Mouse (Mus musculus): Measurements from ENCODE around the gene Gimap8. TPM values are rescaled to one million over a fixed set of nuclear protein-coding genes. Genes with fewer than 3 reads are reported as not detected.
A peak's percentile ranks its signal among the peaks of the same experiment; 100 is the strongest.

Gene Gimap8
- polyA plus RNA-seq, 1 experiment from 2014 or later, result 0.52 TPM

- Histone ChIP-seq H3K4me2 (peak within 1 kb of the TSS; percentile 92), H3K4me1 (peaks cover 26% of the 10 kb centered on the region), H3K27ac (no peak within 1 kb of the TSS), H3K36me3 (replicated peaks) (no peaks in the 10 kb centered on the region), H3K9ac (peak within 1 kb of the TSS; percentile 44), H3K9me3 (no peaks in the 10 kb centered on the region), H3K4me3 (peak within 1 kb of the TSS; percentile 54), H3K27me3 (replicated peaks) (peaks cover 17% of the 10 kb centered on the region)
- 26% methylated on average over 8 of the region's 8 CpGs for WGBS
- no peak for ATAC-seq (replicated peaks)
These were observed 20.6 kb upstream of the Gimap8 start, which contains the start of gene AI854703 for GRCm38 (mm10) chr6:48626464-48626863. Gene AI854703, plus strand, starts transcription at chr6:48626764.

- WGBS, result under 1% methylated on average over 32 of the region's 32 CpGs
- ATAC-seq (replicated peaks), result peak; percentile 59
These were observed 20.1 kb upstream of the Gimap8 start for GRCm38 (mm10) chr6:48626984-48627383.

GRCm38 (mm10) chr6:48627511-48627924 lies 19.5 kb upstream of the Gimap8 start:
- WGBS, result 2% methylated on average over 7 of the region's 7 CpGs

More at GRCm38 (mm10) chr6:48626984-48627383, 20.1 kb upstream of the Gimap8 start:
- H3K4me2 ChIP-seq, result peak overlapping the region; percentile 92
- H3K27ac ChIP-seq, result no peak overlapping the region
- H3K36me3 ChIP-seq (replicated peaks), result no peaks in the 10 kb centered on the region
- peaks cover 17% of the 10 kb centered on the region for H3K27me3 ChIP-seq (replicated peaks)
- H3K4me1 ChIP-seq, result peaks cover 26% of the 10 kb centered on the region
- H3K9ac ChIP-seq, result peak overlapping the region; percentile 44
- peak overlapping the region; percentile 54 for H3K4me3 ChIP-seq
- H3K9me3 ChIP-seq, result no peaks in the 10 kb centered on the region

GRCm38 (mm10) chr6:48628377-48628776 lies 18.7 kb upstream of the Gimap8 start:
- H3K4me2 ChIP-seq, result peak overlapping the region; percentile 80; the same call in 1 of the 2 replicates
- H3K4me3 ChIP-seq, result no peak overlapping the region
- H3K27me3 ChIP-seq (replicated peaks), result peaks cover 17% of the 10 kb centered on the region
- no peak overlapping the region for H3K27ac ChIP-seq
- H3K4me1 ChIP-seq, result peaks cover 26% of the 10 kb centered on the region
- no peaks in the 10 kb centered on the region for H3K9me3 ChIP-seq
- H3K36me3 ChIP-seq (replicated peaks), result no peaks in the 10 kb centered on the region
- no peak overlapping the region for H3K9ac ChIP-seq
- WGBS, result 73% methylated on average over 3 of the region's 3 CpGs
- ATAC-seq (replicated peaks), result no peak

More at GRCm38 (mm10) chr6:48627511-48627924, 19.5 kb upstream of the Gimap8 start:
- Histone ChIP-seq H3K36me3 (replicated peaks) (no peaks in the 10 kb centered on the region), H3K4me3 (peak overlapping the region; percentile 54), H3K27me3 (replicated peaks) (peaks cover 17% of the 10 kb centered on the region), H3K4me2 (peak overlapping the region; percentile 92), H3K4me1 (peaks cover 26% of the 10 kb centered on the region), H3K27ac (no peak overlapping the region), H3K9ac (peak overlapping the region; percentile 44), H3K9me3 (no peaks in the 10 kb centered on the region)
- ATAC-seq (replicated peaks), result no peak

GRCm38 (mm10) chr6:48628808-48629660 lies 18.0 kb upstream of the Gimap8 start:
- H3K9ac ChIP-seq, result peak overlapping the region; percentile 56
- H3K27me3 ChIP-seq (replicated peaks), result peaks cover 17% of the 10 kb centered on the region
- peaks cover 26% of the 10 kb centered on the region for H3K4me1 ChIP-seq
- peak; percentile 78 for ATAC-seq (replicated peaks)
- no peaks in the 10 kb centered on the region for H3K36me3 ChIP-seq (replicated peaks)
- 16% methylated on average over 54 of the region's 54 CpGs for WGBS
- peak overlapping the region; percentile 74 for H3K27ac ChIP-seq
- H3K4me3 ChIP-seq, result peak overlapping the region; percentile 53
- no peaks in the 10 kb centered on the region for H3K9me3 ChIP-seq
- peak overlapping the region; percentile 80 for H3K4me2 ChIP-seq

GRCm38 (mm10) chr6:48629661-48630034 lies 17.4 kb upstream of the Gimap8 start:
- Histone ChIP-seq H3K4me1 (peaks cover 26% of the 10 kb centered on the region), H3K9me3 (no peaks in the 10 kb centered on the region), H3K27me3 (replicated peaks) (peaks cover 17% of the 10 kb centered on the region), H3K4me2 (peak overlapping the region; percentile 80), H3K9ac (peak overlapping the region; percentile 56), H3K36me3 (replicated peaks) (no peaks in the 10 kb centered on the region), H3K27ac (peak overlapping the region; percentile 74), H3K4me3 (peak overlapping the region; percentile 53)
- 20% methylated on average over 13 of the region's 13 CpGs for WGBS
- ATAC-seq (replicated peaks), result peak; percentile 54

GRCm38 (mm10) chr6:48630831-48631230 lies 16.2 kb upstream of the Gimap8 start:
- H3K27ac ChIP-seq, result no peak overlapping the region
- peaks cover 26% of the 10 kb centered on the region for H3K4me1 ChIP-seq
- 89% methylated on average over 8 of the region's 8 CpGs for WGBS
- H3K27me3 ChIP-seq (replicated peaks), result peaks cover 13% of the 10 kb centered on the region
- no peak overlapping the region for H3K4me3 ChIP-seq
- no peak overlapping the region for H3K9ac ChIP-seq
- H3K9me3 ChIP-seq, result no peaks in the 10 kb centered on the region
- ATAC-seq (replicated peaks), result no peak
- no peak overlapping the region for H3K4me2 ChIP-seq
- no peaks in the 10 kb centered on the region for H3K36me3 ChIP-seq (replicated peaks)

GRCm38 (mm10) chr6:48635105-48635504 lies 11.9 kb upstream of the Gimap8 start:
- Histone ChIP-seq H3K36me3 (replicated peaks) (no peaks in the 10 kb centered on the region), H3K27ac (no peak overlapping the region), H3K9ac (no peak overlapping the region), H3K4me3 (no peak overlapping the region), H3K4me1 (no peaks in the 10 kb centered on the region), H3K27me3 (replicated peaks) (no peaks in the 10 kb centered on the region), H3K9me3 (no peaks in the 10 kb centered on the region), H3K4me2 (no peak overlapping the region)
- no peak for ATAC-seq (replicated peaks)
- WGBS, result 90% methylated on average over 2 of the region's 2 CpGs

- no peaks in the 10 kb centered on the region for H3K27me3 ChIP-seq (replicated peaks)
- no peaks in the 10 kb centered on the region for H3K36me3 ChIP-seq (replicated peaks)
- no peaks in the 10 kb centered on the region for H3K4me1 ChIP-seq
- H3K4me2 ChIP-seq, result no peak overlapping the region
- no peak overlapping the region for H3K4me3 ChIP-seq
- H3K27ac ChIP-seq, result no peak overlapping the region
- H3K9me3 ChIP-seq, result no peaks in the 10 kb centered on the region
- 53% methylated on average over 6 of the region's 6 CpGs for WGBS
- no peak overlapping the region for H3K9ac ChIP-seq
- no peak for ATAC-seq (replicated peaks)
These were observed 10.5 kb upstream of the Gimap8 start for GRCm38 (mm10) chr6:48636515-48636914.

- Histone ChIP-seq H3K27me3 (replicated peaks) (no peaks in the 10 kb centered on the region), H3K4me2 (no peak overlapping the region), H3K36me3 (replicated peaks) (no peaks in the 10 kb centered on the region), H3K9me3 (no peaks in the 10 kb centered on the region), H3K27ac (no peak overlapping the region), H3K4me1 (no peaks in the 10 kb centered on the region), H3K9ac (no peak overlapping the region), H3K4me3 (no peak overlapping the region)
- WGBS, result 67% methylated on average over 6 of the region's 6 CpGs
- ATAC-seq (replicated peaks), result no peak
These were observed 9.1 kb upstream of the Gimap8 start for GRCm38 (mm10) chr6:48637811-48638500.

- Histone ChIP-seq H3K27ac (no peak overlapping the region), H3K4me1 (no peaks in the 10 kb centered on the region), H3K9me3 (no peaks in the 10 kb centered on the region), H3K4me3 (no peak overlapping the region), H3K9ac (no peak overlapping the region), H3K36me3 (replicated peaks) (no peaks in the 10 kb centered on the region), H3K27me3 (replicated peaks) (no peaks in the 10 kb centered on the region), H3K4me2 (no peak overlapping the region)
- 81% methylated on average over 2 of the region's 2 CpGs for WGBS
- ATAC-seq (replicated peaks), result no peak
These were observed 8.5 kb upstream of the Gimap8 start for GRCm38 (mm10) chr6:48638553-48638952.

- no peaks in the 10 kb centered on the region for H3K27me3 ChIP-seq (replicated peaks)
- no peak overlapping the region for H3K9ac ChIP-seq
- H3K4me2 ChIP-seq, result no peak overlapping the region
- no peak for ATAC-seq (replicated peaks)
- no peak overlapping the region for H3K27ac ChIP-seq
- H3K4me1 ChIP-seq, result no peaks in the 10 kb centered on the region
- H3K4me3 ChIP-seq, result no peak overlapping the region
- H3K9me3 ChIP-seq, result no peaks in the 10 kb centered on the region
- no peaks in the 10 kb centered on the region for H3K36me3 ChIP-seq (replicated peaks)
- 80% methylated on average over 6 of the region's 6 CpGs for WGBS
These were observed 5.6 kb upstream of the Gimap8 start for GRCm38 (mm10) chr6:48641391-48641790.

All from midbrain, embryonic 15.5 days (tissue).